Mouse (Mus musculus): ENCODE measurements at regions not wholly inside any gene's neighbourhood (a gene's known extent, or its start where the extent isn't known, plus 50 kb on each side); places are given as distances from the start of the nearest gene placed in this dataset.

DNA sequence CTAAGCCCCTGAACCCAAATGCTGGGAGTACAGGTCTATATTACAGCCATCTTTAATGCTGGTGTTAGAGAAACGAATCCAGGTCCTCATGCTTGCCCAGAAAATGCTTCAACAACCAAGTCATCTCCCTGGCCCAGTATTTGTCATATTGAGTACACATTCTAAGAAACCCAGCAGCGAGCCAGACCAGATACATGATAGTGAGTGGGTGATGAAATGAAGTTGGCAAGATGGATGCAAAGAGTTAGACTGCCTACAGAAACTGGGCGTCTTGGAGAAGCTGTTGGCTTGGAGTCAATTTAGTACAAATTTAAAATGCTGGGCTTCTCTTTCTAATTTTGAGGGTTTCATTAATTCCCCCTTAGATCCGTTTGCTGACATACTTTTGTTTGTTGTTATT, 203.1 kb upstream of the Pdzrn3 start:
- DNase-seq = no peak

DNA sequence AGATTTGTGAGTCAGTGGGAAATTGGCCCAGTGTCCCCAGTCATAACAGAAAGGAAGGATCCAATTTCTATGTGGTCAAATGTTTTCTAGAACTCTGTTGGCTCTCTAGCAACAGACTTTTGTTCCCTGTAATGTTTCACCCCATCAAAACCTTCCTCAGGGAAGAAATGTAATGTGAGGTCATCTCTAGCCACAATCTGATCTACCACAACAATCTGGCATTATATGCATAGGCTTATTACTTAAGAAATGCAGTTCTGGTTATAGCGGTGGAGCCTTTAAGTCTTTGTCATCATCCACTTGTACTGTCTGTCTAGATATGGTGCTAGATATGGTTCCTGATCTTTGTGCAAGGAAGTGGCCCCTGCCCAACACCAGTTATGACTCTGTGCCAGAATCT, 178.4 kb upstream of the Pdzrn3 start:
- no peak for DNase-seq

DNA sequence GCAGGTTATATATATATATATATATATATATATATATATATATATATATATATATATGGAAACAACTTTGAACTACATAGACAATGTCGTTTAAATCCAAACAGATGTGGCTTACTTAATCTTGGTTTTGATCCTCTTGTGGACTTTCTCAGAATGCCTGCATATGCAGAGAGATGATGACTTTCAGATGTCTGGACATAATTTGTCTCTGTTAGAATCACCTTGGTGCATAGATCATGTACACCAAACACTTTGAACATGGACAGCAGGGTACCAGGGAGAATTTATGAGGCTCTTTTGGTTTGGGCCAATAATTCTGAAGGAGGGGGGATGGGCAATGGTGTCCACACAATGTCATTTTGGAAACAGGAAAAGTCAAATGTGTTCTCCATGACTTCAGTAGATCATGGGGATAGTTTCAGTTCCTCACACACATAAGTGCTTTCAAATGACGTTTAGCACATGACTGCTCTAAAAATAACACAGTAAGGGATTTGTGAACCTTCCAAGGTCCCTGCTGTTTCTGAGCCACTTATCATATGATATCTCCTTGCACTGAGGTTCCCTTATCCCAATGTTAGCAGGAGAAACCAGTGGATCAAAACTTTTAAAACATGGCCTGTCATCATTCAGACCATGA, 177.4 kb upstream of the Pdzrn3 start:
- DNase-seq = peak; percentile 52

- peak; percentile 47 for DNase-seq
Measured at GRCm38 (mm10) chr6:101550501-101551268, 173.0 kb upstream of the Pdzrn3 start.

- no peak for DNase-seq
Measured at GRCm38 (mm10) chr6:101537581-101537980, 159.9 kb upstream of the Pdzrn3 start.

DNA sequence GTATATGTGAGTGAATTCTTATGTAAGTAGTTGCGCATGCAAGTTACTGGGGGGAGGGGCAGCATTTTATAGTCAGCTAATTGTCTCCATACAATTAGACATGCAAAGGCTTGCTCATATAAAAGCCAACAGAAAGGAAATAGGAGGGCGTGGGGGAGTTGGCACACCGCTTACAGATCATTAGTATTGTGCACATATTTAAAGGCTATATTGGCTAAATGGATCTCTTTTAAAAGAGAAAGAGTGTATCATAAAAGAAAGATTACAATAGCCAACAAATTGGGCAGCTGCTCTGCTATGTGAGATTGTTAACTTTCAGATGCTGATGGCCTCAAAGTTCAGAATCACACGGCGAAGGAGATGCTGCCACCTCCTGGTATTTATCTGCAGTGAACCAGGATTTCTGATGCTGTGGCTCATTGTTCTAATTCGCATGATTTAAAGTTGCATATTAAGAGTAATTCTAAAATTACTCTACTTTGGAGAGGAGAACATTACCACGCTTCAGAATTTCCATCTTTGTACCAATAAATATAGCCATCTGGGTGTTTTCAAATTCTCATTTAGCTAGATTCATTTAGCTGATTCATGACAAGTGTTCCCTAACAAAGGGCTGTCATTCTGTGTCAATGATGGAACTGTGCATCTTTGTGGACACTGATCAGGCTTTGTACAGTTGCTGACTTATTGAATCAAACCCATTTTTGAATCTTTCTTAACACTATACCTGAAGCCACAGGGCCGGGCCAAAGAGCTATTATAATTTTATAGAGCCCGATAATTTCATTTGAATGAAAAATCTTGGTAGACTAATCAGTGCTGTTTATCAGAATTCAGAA, 156.7 kb upstream of the Pdzrn3 start:
- peak; percentile 75 for DNase-seq

DNA sequence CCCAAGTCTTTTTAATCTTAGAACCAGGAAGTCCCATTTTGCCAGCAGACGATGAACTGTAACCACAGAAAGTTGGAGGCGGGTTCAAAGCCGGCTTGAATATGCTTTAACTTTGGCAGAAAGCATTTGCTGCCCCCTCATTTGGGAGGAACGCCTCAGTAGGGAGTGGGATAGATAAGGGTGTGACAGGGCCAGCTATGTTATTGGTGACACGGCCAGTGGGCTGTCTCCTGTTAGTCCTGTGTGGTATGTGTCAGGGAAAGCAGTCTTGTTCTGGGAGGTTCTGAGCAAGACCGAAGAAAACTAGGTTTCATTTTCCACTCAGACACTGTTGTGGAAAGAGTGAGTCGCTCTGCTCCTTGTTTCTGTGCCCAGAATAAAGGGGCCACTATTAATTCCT, 154.7 kb upstream of the Pdzrn3 start:
- DNase-seq = no peak

- no peak for DNase-seq
Measured at GRCm38 (mm10) chr6:101531914-101532313, 154.2 kb upstream of the Pdzrn3 start.

GRCm38 (mm10) chr6:101525129-101525528, 147.4 kb upstream of the Pdzrn3 start:
- DNase-seq = no peak

GRCm38 (mm10) chr6:101521316-101521715, 143.6 kb upstream of the Pdzrn3 start:
- no peak for DNase-seq

GRCm38 (mm10) chr6:101520755-101521154, 143.1 kb upstream of the Pdzrn3 start:
- no peak for DNase-seq

- DNase-seq = peak; percentile 37
Measured at GRCm38 (mm10) chr6:101518904-101519701, 141.4 kb upstream of the Pdzrn3 start.

- DNase-seq = no peak
Measured at GRCm38 (mm10) chr6:101517584-101517983, 139.9 kb upstream of the Pdzrn3 start.

GRCm38 (mm10) chr6:101513696-101514095, 136.0 kb upstream of the Pdzrn3 start:
- DNase-seq = no peak

- DNase-seq = peak; percentile 10
Measured at GRCm38 (mm10) chr6:101502149-101502548, 124.5 kb upstream of the Pdzrn3 start.

GRCm38 (mm10) chr6:101501716-101502115, 124.0 kb upstream of the Pdzrn3 start:
- DNase-seq = peak; percentile 4

DNA sequence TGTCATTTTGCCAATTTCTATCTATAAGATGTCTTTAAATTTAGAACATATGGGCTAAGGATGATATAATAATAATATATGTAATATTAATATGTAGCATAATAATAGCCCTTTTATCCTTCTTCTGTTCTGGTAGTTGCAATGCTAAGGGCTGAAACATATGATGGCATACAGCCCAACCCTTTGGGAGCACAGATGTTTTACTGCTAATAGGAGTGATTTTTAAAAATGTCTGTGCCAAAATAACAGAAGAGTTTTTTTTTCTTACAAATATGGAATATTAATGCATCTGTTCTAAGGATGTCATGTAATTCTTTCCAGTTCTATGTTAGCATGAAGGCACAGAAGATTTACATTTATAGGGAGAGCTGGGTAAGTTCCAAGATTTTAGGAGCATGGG, 122.5 kb upstream of the Pdzrn3 start:
- DNase-seq = no peak

DNA sequence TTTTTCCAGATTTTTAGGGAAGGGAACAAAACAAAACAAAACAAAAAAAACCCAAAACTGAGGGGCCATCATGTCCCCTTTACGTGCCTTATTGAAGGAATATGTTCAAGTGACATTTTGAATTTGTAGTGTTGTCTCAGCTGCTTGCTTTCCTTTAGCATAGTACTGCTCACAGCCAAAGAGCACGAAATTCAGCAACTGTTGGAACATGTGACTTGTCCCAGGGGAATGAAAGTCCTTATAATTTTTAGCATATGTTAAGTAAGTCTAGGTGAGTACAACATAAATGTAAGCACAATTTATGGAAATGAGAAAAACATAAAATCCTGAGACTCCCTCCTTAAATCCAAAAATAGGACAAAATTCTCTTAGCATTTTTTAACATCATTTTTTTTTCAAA, 110.8 kb upstream of the Pdzrn3 start:
- DNase-seq = peak; percentile 62

GRCm38 (mm10) chr6:101484526-101485287, 107.0 kb upstream of the Pdzrn3 start:
- peak; percentile 62 for DNase-seq

DNA sequence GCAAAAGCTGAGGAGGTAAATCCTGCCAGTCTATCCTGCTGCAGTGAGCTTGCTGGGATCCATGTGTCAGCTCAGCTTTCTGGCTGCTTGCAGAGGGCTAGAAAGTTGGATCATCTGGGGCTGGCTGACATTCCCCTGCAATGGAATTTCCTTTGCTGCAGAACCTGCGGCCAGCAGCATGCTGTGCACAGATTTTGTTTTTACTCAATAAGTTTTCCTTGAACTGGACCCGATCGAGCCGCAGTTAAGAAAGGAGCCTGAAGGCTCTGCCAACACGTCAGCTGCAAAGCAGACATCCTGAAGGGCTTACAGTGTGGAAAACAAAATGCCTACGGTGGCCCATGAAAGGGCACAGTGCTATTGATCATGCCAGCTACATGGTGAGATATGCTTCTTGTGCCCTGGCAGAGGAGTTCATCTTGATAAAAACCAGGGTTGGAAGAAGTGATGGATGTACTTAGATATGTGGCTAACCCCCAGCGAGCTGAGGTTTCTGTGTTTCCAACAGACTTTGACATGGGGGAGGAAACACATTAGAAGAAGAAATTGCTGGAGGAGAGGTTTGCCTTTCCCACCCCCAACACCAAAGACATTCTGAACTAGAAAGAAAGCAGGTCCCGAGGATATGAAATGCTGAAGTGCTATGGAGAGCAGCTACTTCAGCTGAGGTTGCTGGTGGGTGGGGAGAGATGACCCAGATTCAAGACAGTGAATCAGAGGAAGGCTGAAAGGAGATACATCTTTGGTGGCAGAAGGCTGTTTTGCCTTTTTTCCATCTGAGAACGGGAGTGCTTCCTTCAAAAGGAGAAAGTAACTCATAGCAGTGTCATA, 105.2 kb upstream of the Pdzrn3 start:
- DNase-seq = peak; percentile 57

DNA sequence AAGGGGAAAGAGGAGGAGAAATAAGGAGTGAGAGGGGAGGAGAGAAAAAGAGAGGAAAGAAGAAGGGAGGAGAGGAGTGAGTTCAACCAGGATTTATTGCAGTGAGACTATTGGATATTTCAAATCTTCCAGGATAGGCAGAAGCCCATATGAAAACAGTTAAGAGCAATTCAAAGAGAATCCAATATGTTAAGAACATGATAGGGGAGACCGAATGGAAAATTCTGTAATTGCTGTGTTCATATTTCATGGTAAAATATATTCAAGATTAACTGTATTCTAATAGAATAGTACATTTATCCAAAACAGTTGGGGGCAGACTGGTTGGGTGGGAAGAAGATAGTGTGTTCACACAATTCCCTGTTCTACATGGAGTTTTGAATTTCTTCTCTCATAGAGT, 96.3 kb upstream of the Pdzrn3 start:
- DNase-seq = no peak

All from embryo, embryonic 11 days (tissue).